Mouse (Mus musculus) MEL (cell line): ENCODE results near the gene Coq6. TPM values are rescaled to one million over a fixed set of nuclear protein-coding genes. Genes with fewer than 3 reads are reported as not detected.

Experiments
- DNase-seq: peaks from one replicate; pipeline ENCODE4 v3.0.0; 2011; ENCODE audit warnings: low read depth, low spot score
- H3K27ac ChIP-seq: 2 replicates; pipeline ENCODE4 v1.5.1; 2012; ENCODE audit warnings: low read depth, mild to moderate bottlenecking, control low read depth, low read length, moderate library complexity; ENCODE audit not compliant: control insufficient read depth
- H3K27me3 ChIP-seq, 2 experiments: fragments of 150-350 bp in 1 of 2; sonication (generic) in 1 of 2; 2 replicates each; pipeline ENCODE4 v1.6.1; 2012; ENCODE audit warnings: low read length in 2 of 2, mild to moderate bottlenecking in 2 of 2, improper control_type of control experiment in 1 of 2, moderate library complexity in 1 of 2; ENCODE audit not compliant: insufficient read depth in 2 of 2, control insufficient read depth in 1 of 2
- H3K36me3 ChIP-seq, 2 experiments: 2 replicates each; pipeline ENCODE4 v1.6.1; 2012 to 2014; ENCODE audit warnings: low read length in 2 of 2, improper control_type of control experiment in 1 of 2, inconsistent platforms in 1 of 2, mild to moderate bottlenecking in 1 of 2; ENCODE audit not compliant: insufficient read depth in 2 of 2, control insufficient read depth in 1 of 2
- H3K4me1 ChIP-seq, 2 experiments: fragments of 150-350 bp in 1 of 2; sonication (generic) in 1 of 2; 2 replicates each; pipeline ENCODE4 v1.6.1; 2012; ENCODE audit warnings: low read length in 2 of 2, improper control_type of control experiment in 1 of 2, mild to moderate bottlenecking in 1 of 2; ENCODE audit not compliant: insufficient read depth in 2 of 2, control insufficient read depth in 1 of 2
- H3K4me3 ChIP-seq, 2 experiments: fragments of 150-350 bp in 1 of 2; sonication (generic) in 1 of 2; 2 replicates each; pipeline ENCODE4 v1.5.1; 2012; ENCODE audit warnings: low read depth in 2 of 2, low read length in 2 of 2, mild to moderate bottlenecking in 2 of 2, moderate library complexity in 2 of 2, control low read depth in 1 of 2, improper control_type of control experiment in 1 of 2; ENCODE audit not compliant: control insufficient read depth in 1 of 2, insufficient read depth in 1 of 2
- H3K79me2 ChIP-seq: 2 replicates; pipeline ENCODE4 v1.6.1; 2012; ENCODE audit warnings: mild to moderate bottlenecking, low read length, moderate library complexity; ENCODE audit not compliant: control insufficient read depth, poor library complexity, insufficient read depth
- H3K9ac ChIP-seq: 2 replicates; pipeline ENCODE4 v1.6.1; 2012; ENCODE audit warnings: low read depth, mild to moderate bottlenecking, control low read depth, low read length, moderate library complexity; ENCODE audit not compliant: control insufficient read depth, poor library complexity, severe bottlenecking
- H3K9me3 ChIP-seq: fragments of 150-350 bp; sonication (generic); replicated peaks from 2 replicates; pipeline ENCODE4 v1.6.1; 2012; ENCODE audit warnings: mild to moderate bottlenecking, low read length, improper control_type of control experiment, moderate library complexity; ENCODE audit not compliant: insufficient read depth
- E2F4 ChIP-seq: IDR thresholded peaks from 2 replicates; pipeline ENCODE4 v1.6.1; 2011; ENCODE audit warnings: low read depth, low read length, improper control_type of control experiment, borderline replicate concordance
- GATA1 ChIP-seq: IDR thresholded peaks from 2 replicates; pipeline ENCODE4 v1.6.1; 2011; ENCODE audit warnings: low read depth, low read length, improper control_type of control experiment
- HCFC1 ChIP-seq: IDR thresholded peaks from 2 replicates; pipeline ENCODE4 v1.6.1; 2012; ENCODE audit warnings: low read depth, mild to moderate bottlenecking, inconsistent platforms, low read length, improper control_type of control experiment, moderate library complexity
- JUND ChIP-seq: IDR thresholded peaks from 2 replicates; pipeline ENCODE4 v1.6.1; 2011; ENCODE audit warnings: low read depth, mild to moderate bottlenecking, improper control_type of control experiment, low read length
- MAX ChIP-seq: IDR thresholded peaks from 2 replicates; pipeline ENCODE4 v1.6.1; 2011; ENCODE audit warnings: low read length, improper control_type of control experiment
- MAZ ChIP-seq: IDR thresholded peaks from 2 replicates; pipeline ENCODE4 v1.6.1; 2012; ENCODE audit warnings: low read depth, mild to moderate bottlenecking, inconsistent platforms, low read length, improper control_type of control experiment
- MXI1 ChIP-seq: IDR thresholded peaks from 2 replicates; pipeline ENCODE4 v1.6.1; 2011; ENCODE audit warnings: mild to moderate bottlenecking, low read depth, low read length, improper control_type of control experiment
- MYB ChIP-seq: IDR thresholded peaks from 2 replicates; pipeline ENCODE4 v1.6.1; 2011; ENCODE audit warnings: mild to moderate bottlenecking, low read depth, low read length, improper control_type of control experiment
- MYC ChIP-seq: IDR thresholded peaks from 2 replicates; pipeline ENCODE4 v1.6.1; 2011; ENCODE audit warnings: low read depth, mild to moderate bottlenecking, low read length, improper control_type of control experiment, moderate library complexity
- NELFE ChIP-seq: IDR thresholded peaks from 2 replicates; pipeline ENCODE4 v1.6.1; 2011; ENCODE audit warnings: low read depth, low read length, improper control_type of control experiment
- NRF1 ChIP-seq: IDR thresholded peaks from 2 replicates; pipeline ENCODE4 v1.6.1; 2014; ENCODE audit warnings: low read depth, mild to moderate bottlenecking, inconsistent platforms, low read length, improper control_type of control experiment, moderate library complexity; ENCODE audit not compliant: poor library complexity, insufficient read depth, severe bottlenecking
- POLR2A ChIP-seq, 2 experiments: IDR thresholded peaks; 2 replicates each; pipeline ENCODE4 v1.6.1; 2011 to 2012; ENCODE audit warnings: low read length in 2 of 2, mild to moderate bottlenecking in 2 of 2, control low read depth in 1 of 2, improper control_type of control experiment in 1 of 2, low read depth in 1 of 2, moderate library complexity in 1 of 2; ENCODE audit not compliant: control insufficient read depth in 1 of 2, insufficient read depth in 1 of 2, poor library complexity in 1 of 2
- SIN3A ChIP-seq: IDR thresholded peaks from 2 replicates; pipeline ENCODE4 v1.6.1; 2012; ENCODE audit warnings: low read length, improper control_type of control experiment, inconsistent platforms
- TAL1 ChIP-seq: IDR thresholded peaks from 2 replicates; pipeline ENCODE4 v1.6.1; 2012; ENCODE audit warnings: mild to moderate bottlenecking, inconsistent platforms, low read length, moderate library complexity, mixed read lengths
- TCF12 ChIP-seq: IDR thresholded peaks from 2 replicates; pipeline ENCODE4 v1.6.1; 2014; ENCODE audit warnings: low read depth, mild to moderate bottlenecking, inconsistent platforms, low read length, improper control_type of control experiment, moderate library complexity
- UBTF ChIP-seq: IDR thresholded peaks from 2 replicates; pipeline ENCODE4 v1.6.1; 2012; ENCODE audit warnings: low read depth, mild to moderate bottlenecking, inconsistent platforms, low read length, improper control_type of control experiment, moderate library complexity, borderline replicate concordance; ENCODE audit not compliant: insufficient read depth
- USF1 ChIP-seq: IDR thresholded peaks from 2 replicates; pipeline ENCODE4 v1.6.1; 2014; ENCODE audit warnings: low read depth, mild to moderate bottlenecking, inconsistent platforms, low read length, improper control_type of control experiment, moderate library complexity
- ZMIZ1 ChIP-seq: IDR thresholded peaks from 2 replicates; pipeline ENCODE4 v1.6.1; 2012; ENCODE audit warnings: low read depth, mild to moderate bottlenecking, inconsistent platforms, low read length, improper control_type of control experiment, moderate library complexity
- polyA plus RNA-seq, 2 experiments: library from polyadenylated mRNA; stranded (reverse) in 1 of 2; unstranded in 1 of 2; fragments of >175 nt in 1 of 2; fragments of >200 nt in 1 of 2; gene quantifications; 2 replicates each; pipeline versions ENCODE4 v1.2.1 to v1.2.4; 2012; ENCODE audit warnings: low replicate concordance in 2 of 2, low read depth in 1 of 2; ENCODE audit not compliant: insufficient read length in 2 of 2, insufficient read depth in 1 of 2, missing spikeins in 1 of 2
- total RNA-seq: library from RNA; depleted of rRNA; stranded (reverse); fragments of 300-350 nt; gene quantifications from 2 replicates; pipeline ENCODE4 v1.2.3, GENCODE M21; 2012

Coq6 gene
- total and polyA plus RNA-seq, 3 experiments, result 35.2 to 47.1 TPM; not detected in 1

DNA sequence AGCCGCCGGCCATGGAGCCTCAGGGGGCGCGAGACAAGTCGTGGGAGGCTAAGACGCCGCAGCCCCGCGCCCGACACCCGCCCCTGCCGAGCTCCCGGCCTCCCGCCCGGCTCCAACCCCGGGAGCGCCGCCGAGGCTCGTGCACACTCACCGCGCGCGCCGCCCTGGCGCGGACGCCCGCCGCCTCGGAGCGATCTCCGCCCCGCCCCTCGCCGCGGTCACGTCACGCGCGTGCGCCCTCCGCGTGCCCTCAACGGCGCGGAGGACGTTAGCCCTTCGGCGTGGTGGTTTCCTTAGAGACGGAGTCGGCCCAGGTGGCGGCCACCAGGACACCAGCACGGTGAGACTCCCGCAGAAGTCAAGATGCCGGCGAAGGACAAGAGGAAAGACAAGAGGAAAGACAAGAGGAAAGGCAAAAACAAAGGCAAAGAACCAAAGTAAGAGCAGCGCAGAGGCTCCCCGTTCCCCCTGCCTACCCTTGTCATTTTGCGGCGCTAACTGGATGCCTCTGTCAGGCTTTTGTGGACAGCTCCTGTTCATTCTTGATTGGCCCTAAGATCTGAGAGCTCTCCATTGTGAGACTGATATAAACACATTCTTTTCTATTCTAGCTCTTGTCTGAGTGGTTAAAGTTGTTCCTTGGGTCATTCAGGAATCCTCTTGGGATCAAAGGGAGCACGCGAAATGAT is 47.5 kb downstream of the Coq6 start, which contains the start of the genes Entpd5 and Bbof1:
Gene Entpd5, minus strand, starts transcription at position 211 of the 689 bp plus-strand sequence.
Gene Bbof1, plus strand, starts transcription at position 253 of the 689 bp plus-strand sequence.
- TF ChIP-seq JUND (no peak), MAX (peak; percentile 60; the same call in 1 of the 2 replicates), MYC (0 out of 2 replicates have a peak, but pooled peaks have one; percentile 38), MAZ (peak; percentile 67; the same call in 1 of the 2 replicates), TAL1 (no peak), HCFC1 (peak; percentile 26; the same call in 1 of the 2 replicates), MXI1 (peak; percentile 95), GATA1 (no peak), E2F4 (no peak), POLR2A (IDR thresholded peaks at IDR 0.05; ENCODE audit: control insufficient read depth in 1 of 2, insufficient read depth in 1 of 2, low read depth in 1 of 2, low read length in 2 of 2, poor library complexity in 1 of 2) (peak; percentile 73 to 77; a peak in 3 of 4 replicates), NRF1 (peak; percentile 76), USF1 (peak; percentile 27; the same call in 1 of the 2 replicates), UBTF (no peak; the same call in 1 of the 2 replicates), SIN3A (peak; percentile 95), ZMIZ1 (peak; percentile 67; the same call in 1 of the 2 replicates), MYB (peak; percentile 28; the same call in 1 of the 2 replicates), TCF12 (0 out of 2 replicates have a peak, but pooled peaks have one; percentile 16), NELFE (peak; percentile 80)
- no peaks in the 10 kb centered on the region for H3K27me3 ChIP-seq
- H3K9me3 ChIP-seq, result no peaks in the 10 kb centered on the region
- H3K27ac ChIP-seq, result peak within 1 kb of the TSS; percentile 68
- H3K36me3 ChIP-seq, result peaks cover 0 to 8% of the 10 kb centered on the region in 2 experiments; a peak in 2 of 4 replicates
- H3K79me2 ChIP-seq, result no peaks in the 10 kb centered on the region; the same call in 1 of the 2 replicates
- H3K4me3 ChIP-seq, result peak within 1 kb of the TSS; percentile 67 to 94
- H3K4me1 ChIP-seq, result peaks cover 4 to 8% of the 10 kb centered on the region in 2 experiments; a peak in 3 of 4 replicates
- DNase-seq, result peak; percentile 89
- peak within 1 kb of the TSS; percentile 76 for H3K9ac ChIP-seq
